Mouse (Mus musculus) hindbrain, embryonic 13.5 days (tissue): ENCODE results near the gene Agpat2. TPM values are rescaled to one million over a fixed set of nuclear protein-coding genes. Genes with fewer than 3 reads are reported as not detected.

Experiments
- microRNA counts: library from miRNA; unstranded; fragments of <30 nt; microRNA quantifications from one replicate; lab custom pipeline; 2016
- microRNA-seq: library from miRNA; unstranded; fragments of <30 nt; microRNA quantifications from one replicate; pipeline ENCODE4, GENCODE M21; 2016
- polyA plus RNA-seq: library from polyadenylated mRNA; unstranded; fragments of >200 nt; fragmentation: Nextera tagmentation; extraction: Ambion mirVana; gene quantifications from 2 replicates; pipeline ENCODE4 v1.2.1, GENCODE M21; 2015

Agpat2 gene
- polyA plus RNA-seq, 1 experiment from 2014 or later = 6.8 TPM

MicroRNAs within 50 kb of the gene (microRNA counts, 519-probe panel; counts per million panel counts)
- 4,923 counts per million, percentile 84 among the panel's probes with 10 or more counts for microRNA mmu-miR-126-3p (lab: Ali Mortazavi, UCI)
- microRNA mmu-miR-126-5p (lab: Ali Mortazavi, UCI) = 3,897 counts per million, percentile 59 among the panel's probes with 10 or more counts

Small RNAs within 50 kb of the gene (microRNA-seq; reads per million reads assigned to microRNA genes)
- gene Mir126a (not detected), gene Mir126b (not detected)

Other genes with a start within 250 kb of the Agpat2 start
- gene Card9, start 243.5 kb downstream of the Agpat2 start, polyA plus RNA-seq = 1.3 and 1.6 TPM in 2 replicates
- gene Snapc4, start 223.8 kb downstream of the Agpat2 start, polyA plus RNA-seq = 27.8 and 35.2 TPM in 2 replicates
- gene Entr1, start 215.1 kb downstream of the Agpat2 start, polyA plus RNA-seq = 154 and 162 TPM in 2 replicates
- gene Pmpca, start 215.1 kb downstream of the Agpat2 start, polyA plus RNA-seq = 94.3 and 95.6 TPM in 2 replicates
- gene Inpp5e, start 195.2 kb downstream of the Agpat2 start, polyA plus RNA-seq = 24.9 and 27.0 TPM in 2 replicates
- gene Sec16a, start 159.2 kb downstream of the Agpat2 start, polyA plus RNA-seq = 18.3 and 18.5 TPM in 2 replicates
- gene Notch1, start 87.8 kb downstream of the Agpat2 start, polyA plus RNA-seq = 17.5 and 19.2 TPM in 2 replicates
- gene Egfl7, start 24.4 kb downstream of the Agpat2 start, polyA plus RNA-seq = 72.2 and 78.9 TPM in 2 replicates
- gene Gm20532, start 17.8 kb downstream of the Agpat2 start, polyA plus RNA-seq = not detected in 2 replicates
- 109 and 117 TPM in 2 replicates for gene Fam69b, start 24.0 kb upstream of the Agpat2 start, polyA plus RNA-seq
- not detected in 2 replicates for gene Lcn4, start 66.9 kb upstream of the Agpat2 start, polyA plus RNA-seq